Mouse (Mus musculus): ENCODE measurements around the gene Ifi206.

Ifi206 gene

GRCm38 (mm10) chr1:173420374-173420773 is 70.5 kb downstream of the Ifi206 start:
- in situ Hi-C loops (cut with MboI; ENCODE audit: unreplicated experiment in 2 of 2), result loop anchor here in 1 of 2 experiments (25.0 kb wide), 1 partner anchor 1383 kb away; the partner anchor contains the start of gene Vangl2

GRCm38 (mm10) chr1:173418936-173419621 is 71.8 kb downstream of the Ifi206 start:
- in situ Hi-C loops (cut with MboI; ENCODE audit: unreplicated experiment in 2 of 2), result loop anchor here in 1 of 2 experiments (25.0 kb wide), 1 partner anchor 1382 kb away; the partner anchor contains the start of gene Vangl2

GRCm38 (mm10) chr1:173418516-173418915 is 72.3 kb downstream of the Ifi206 start:
- in situ Hi-C loops (cut with MboI; ENCODE audit: unreplicated experiment in 2 of 2), result loop anchor here in 1 of 2 experiments (25.0 kb wide), 1 partner anchor 1381 kb away; the partner anchor contains the start of gene Vangl2

All from v-Abl transformed pro-B cells (cell line).